Mouse (Mus musculus) cortical plate, adult 2 months (tissue): ENCODE measurements around the gene Exoc2.

Experiments
- CTCF ChIP-seq: fragments of 200-500 bp; IDR thresholded peaks from 2 replicates; pipeline ENCODE4 v1.5.1; 2011; ENCODE audit warnings: mild to moderate bottlenecking, control low read depth, low read length; ENCODE audit not compliant: insufficient read depth; ENCODE audit errors: extremely low read depth
- POLR2A ChIP-seq: fragments of 200-500 bp; IDR thresholded peaks from 2 replicates; pipeline ENCODE4 v1.6.1; 2011; ENCODE audit warnings: mild to moderate bottlenecking, low read length, control low read depth; ENCODE audit not compliant: insufficient read depth; ENCODE audit errors: extremely low read depth

GRCm38 (mm10) chr13:30952044-30952443, 21.8 kb downstream of the Exoc2 start:
- TF ChIP-seq POLR2A = no peak
- no peak for TF ChIP-seq CTCF
